10 mouse cellular contexts compared by ENCODE assay signal in genomic region chr10:80302082-80302355, GRCm38 (mm10). TPM values are rescaled to one million over a fixed set of nuclear protein-coding genes. Genes with fewer than 3 reads are reported as not detected.
DNase-seq lines count a peak whose midpoint lies in the region; ATAC-seq and TF ChIP-seq lines count a peak whose summit lies in the region.
"Had no signal": no experiment of that assay in that cellular context is flagged by ENCODE, and none has a peak within 500 bp of the region (broad histone marks: within the 10 kb centered on the region; RNA-seq: fewer than 3 reads in every experiment).

No protein-coding gene starts in this region.

- no peak for ATAC-seq in forebrain, embryonic 11.5 days (replicated peaks; ENCODE audit: low FRiP score)
- no peak for ATAC-seq in hindbrain, embryonic 16.5 days
- no peak for ATAC-seq in neural tube, embryonic 15.5 days (ENCODE audit: low FRiP score)

- no peaks in the 10 kb centered on the region for H3K9me3 ChIP-seq in forebrain, embryonic 11.5 days (ENCODE audit: control insufficient read depth, low read length)
- no peaks in the 10 kb centered on the region for H3K9me3 ChIP-seq in hindbrain, embryonic 16.5 days (ENCODE audit: control insufficient read depth, low read length)
- no peaks in the 10 kb centered on the region for H3K9me3 ChIP-seq in neural tube, embryonic 15.5 days (replicated peaks)
- H3K9me3 ChIP-seq: embryonic facial prominence, embryonic 15.5 days; G1E had no signal

- no peak for DNase-seq in layer of hippocampus, adult 2 months (ENCODE audit: low spot score in 2 of 2)
- DNase-seq in layer of hippocampus, adult 9-11 months = no peak
- DNase-seq in forebrain, embryonic 11.5 days (ENCODE audit: low spot score) = no peak
- DNase-seq in thymus, adult 2 months = no peak
- no peak for DNase-seq in left cerebral cortex, postnatal 14 days (ENCODE audit: low spot score in 2 of 2)
- DNase-seq: thymus, postnatal 36 days had no signal

- H3K9ac ChIP-seq in forebrain, embryonic 11.5 days (ENCODE audit: low read length) = peak overlapping the region; percentile 35
- H3K9ac ChIP-seq in hindbrain, embryonic 16.5 days (ENCODE audit: low read depth, low read length) = peak overlapping the region; percentile 94
- peak overlapping the region; percentile 74 for H3K9ac ChIP-seq in neural tube, embryonic 15.5 days (replicated peaks)
- H3K9ac ChIP-seq: embryonic facial prominence, embryonic 15.5 days had no signal

- H3K36me3 ChIP-seq in forebrain, embryonic 11.5 days (ENCODE audit: control insufficient read depth, insufficient read depth, low read length) = peaks cover 9% of the 10 kb centered on the region; the same call in 1 of the 2 replicates
- peaks cover 24% of the 10 kb centered on the region for H3K36me3 ChIP-seq in hindbrain, embryonic 16.5 days (ENCODE audit: control insufficient read depth, insufficient read depth, low read length)
- H3K36me3 ChIP-seq in neural tube, embryonic 15.5 days = peaks cover 33% of the 10 kb centered on the region
- H3K36me3 ChIP-seq in thymus, adult 2 months (ENCODE audit: control insufficient read depth, insufficient read depth, low read length) = no peaks in the 10 kb centered on the region
- H3K36me3 ChIP-seq: G1E had no signal

- WGBS in forebrain, embryonic 11.5 days = 64% methylated on average over 5 of the region's 5 CpGs
- WGBS in hindbrain, embryonic 16.5 days = 46% methylated on average over 5 of the region's 5 CpGs
- 34% methylated on average over 5 of the region's 5 CpGs for WGBS in neural tube, embryonic 15.5 days
- WGBS in thymus, adult 2 months = 82% methylated on average over 5 of the region's 5 CpGs

- H3K4me1 ChIP-seq in forebrain, embryonic 11.5 days (replicated peaks; ENCODE audit: control insufficient read depth, insufficient read depth, low read length) = peaks cover 41% of the 10 kb centered on the region
- peaks cover 53% of the 10 kb centered on the region for H3K4me1 ChIP-seq in hindbrain, embryonic 16.5 days (ENCODE audit: control insufficient read depth, insufficient read depth, low read depth, low read length)
- peaks cover 79% of the 10 kb centered on the region for H3K4me1 ChIP-seq in neural tube, embryonic 15.5 days
- H3K4me1 ChIP-seq in thymus, adult 2 months (replicated peaks; ENCODE audit: control insufficient read depth, insufficient read depth, low read length) = 0 out of 2 replicates have a peak, but pooled peaks cover 3% of the 10 kb centered on the region

- TF ChIP-seq CTCF in layer of hippocampus, adult 2 months (conservative IDR thresholded peaks at IDR 0.05) = no peak
- no peak for TF ChIP-seq CTCF in thymus, adult 2 months (IDR thresholded peaks at IDR 0.05; ENCODE audit: borderline replicate concordance, control insufficient read depth, extremely low read depth, insufficient read depth, low read length, poor library complexity)

- peak overlapping the region; percentile 74 for H3K4me2 ChIP-seq in forebrain, embryonic 11.5 days (ENCODE audit: low read depth, low read length, severe bottlenecking)
- H3K4me2 ChIP-seq in hindbrain, embryonic 16.5 days (ENCODE audit: low read length) = peak overlapping the region; percentile 81
- H3K4me2 ChIP-seq in neural tube, embryonic 15.5 days = peak overlapping the region; percentile 85
- H3K4me2 ChIP-seq: embryonic facial prominence, embryonic 15.5 days had no signal

- peaks cover 5% of the 10 kb centered on the region for H3K27me3 ChIP-seq in forebrain, embryonic 11.5 days (ENCODE audit: control insufficient read depth, insufficient read depth, low read length)
- H3K27me3 ChIP-seq in hindbrain, embryonic 16.5 days (replicated peaks; ENCODE audit: control insufficient read depth, insufficient read depth, low read length) = no peaks in the 10 kb centered on the region
- no peaks in the 10 kb centered on the region for H3K27me3 ChIP-seq in neural tube, embryonic 15.5 days (replicated peaks)
- peaks cover 12% of the 10 kb centered on the region; the same call in 1 of the 2 replicates for H3K27me3 ChIP-seq in thymus, adult 2 months (ENCODE audit: control insufficient read depth, insufficient read depth, low read length)

- H3K27ac ChIP-seq in layer of hippocampus, adult 2 months = peak overlapping the region; percentile 98
- no peak overlapping the region for H3K27ac ChIP-seq in forebrain, embryonic 11.5 days (ENCODE audit: low read depth, low read length)
- peak overlapping the region; percentile 98 for H3K27ac ChIP-seq in hindbrain, embryonic 16.5 days (ENCODE audit: low read depth, low read length)
- H3K27ac ChIP-seq in neural tube, embryonic 15.5 days (replicated peaks) = peak overlapping the region; percentile 95
- H3K27ac ChIP-seq in thymus, adult 2 months (ENCODE audit: control insufficient read depth, insufficient read depth, low read length) = no peak overlapping the region
- H3K27ac ChIP-seq: embryonic facial prominence, embryonic 15.5 days had no signal

- H3K4me3 ChIP-seq in layer of hippocampus, adult 2 months = peak overlapping the region; percentile 11
- H3K4me3 ChIP-seq in forebrain, embryonic 11.5 days (ENCODE audit: low read depth, low read length) = peak overlapping the region; percentile 63
- H3K4me3 ChIP-seq in hindbrain, embryonic 16.5 days (ENCODE audit: low read length) = peak overlapping the region; percentile 63
- peak overlapping the region; percentile 52 for H3K4me3 ChIP-seq in neural tube, embryonic 15.5 days (replicated peaks)
- no peak overlapping the region for H3K4me3 ChIP-seq in thymus, adult 2 months (ENCODE audit: control insufficient read depth, insufficient read depth, low read length)
- H3K4me3 ChIP-seq: embryonic facial prominence, embryonic 15.5 days had no signal

- intact Hi-C loops in left cerebral cortex, postnatal 14 days (cut with DNase I) = no loop called here

- no peak for TF ChIP-seq POLR2A in thymus, adult 2 months (IDR thresholded peaks at IDR 0.05; ENCODE audit: control insufficient read depth, extremely low read depth, insufficient read depth, low read length, poor library complexity)

RNA-seq across cellular contexts. Expression of gene Apc2, which starts 6.2 kb away (rescaled TPM):
- 100 to 1,000 TPM in 1 of 2 experiments, 10 to 100 TPM in 1; 98.3 to 110 TPM for total RNA-seq in layer of hippocampus, adult 2 months (2021)
- 75.5 and 77.7 TPM in 2 replicates for polyA plus RNA-seq in forebrain, embryonic 11.5 days (2014; fragmentation: Nextera tagmentation; extraction: Ambion mirVana)
- 139 and 149 TPM in 2 replicates for polyA plus RNA-seq in hindbrain, embryonic 16.5 days (2015; fragmentation: Nextera tagmentation; extraction: Ambion mirVana)
- 122 and 144 TPM in 2 replicates for polyA plus RNA-seq in neural tube, embryonic 15.5 days (2015; fragmentation: Nextera tagmentation; extraction: Ambion mirVana)
- 0.40 and 0.57 TPM in 2 replicates for polyA plus RNA-seq in thymus, adult 2 months (2012; rRNA removed)
- total RNA-seq in left cerebral cortex, postnatal 14 days (2021) = 100 to 1,000 TPM; 131 to 139 TPM

RNA-seq across cellular contexts. Expression of gene Rps15, which starts 9.8 kb away (rescaled TPM):
- total RNA-seq in layer of hippocampus, adult 2 months (2021) = 100 to 1,000 TPM; 926 to 932 TPM
- 858 and 895 TPM in 2 replicates for polyA plus RNA-seq in forebrain, embryonic 11.5 days (2014; fragmentation: Nextera tagmentation; extraction: Ambion mirVana)
- polyA plus RNA-seq in hindbrain, embryonic 16.5 days (2015; fragmentation: Nextera tagmentation; extraction: Ambion mirVana) = 491 and 527 TPM in 2 replicates
- 544 and 638 TPM in 2 replicates for polyA plus RNA-seq in neural tube, embryonic 15.5 days (2015; fragmentation: Nextera tagmentation; extraction: Ambion mirVana)
- polyA plus RNA-seq in thymus, adult 2 months (2012; rRNA removed) = 2,172 and 2,371 TPM in 2 replicates
- total RNA-seq in left cerebral cortex, postnatal 14 days (2021) = 100 to 1,000 TPM; 743 to 795 TPM

RNA-seq across cellular contexts. Expression of gene 2310011J03Rik, which starts 18.3 kb away (rescaled TPM):
- 10 to 100 TPM; 23.5 to 25.7 TPM for total RNA-seq in layer of hippocampus, adult 2 months (2021)
- polyA plus RNA-seq in forebrain, embryonic 11.5 days (2014; fragmentation: Nextera tagmentation; extraction: Ambion mirVana) = 39.7 and 45.2 TPM in 2 replicates
- polyA plus RNA-seq in hindbrain, embryonic 16.5 days (2015; fragmentation: Nextera tagmentation; extraction: Ambion mirVana) = 31.7 and 32.8 TPM in 2 replicates
- polyA plus RNA-seq in neural tube, embryonic 15.5 days (2015; fragmentation: Nextera tagmentation; extraction: Ambion mirVana) = 26.9 and 36.6 TPM in 2 replicates
- polyA plus RNA-seq in thymus, adult 2 months (2012; rRNA removed) = 78.9 and 93.8 TPM in 2 replicates
- total RNA-seq in left cerebral cortex, postnatal 14 days (2021) = 10 to 100 TPM; 21.2 to 25.5 TPM

RNA-seq across cellular contexts. Expression of gene Pcsk4, which starts 27.3 kb away (rescaled TPM):
- total RNA-seq in layer of hippocampus, adult 2 months (2021) = 1 to 10 TPM; 2.8 to 3.2 TPM
- polyA plus RNA-seq in forebrain, embryonic 11.5 days (2014; fragmentation: Nextera tagmentation; extraction: Ambion mirVana) = 3.8 and 4.5 TPM in 2 replicates
- polyA plus RNA-seq in hindbrain, embryonic 16.5 days (2015; fragmentation: Nextera tagmentation; extraction: Ambion mirVana) = 8.1 and 8.5 TPM in 2 replicates
- polyA plus RNA-seq in neural tube, embryonic 15.5 days (2015; fragmentation: Nextera tagmentation; extraction: Ambion mirVana) = 5.6 and 8.2 TPM in 2 replicates
- 11.7 and 14.1 TPM in 2 replicates for polyA plus RNA-seq in thymus, adult 2 months (2012; rRNA removed)
- 1 to 10 TPM; 4.9 to 5.7 TPM for total RNA-seq in left cerebral cortex, postnatal 14 days (2021)

RNA-seq across cellular contexts. Expression of gene Reep6, which starts 27.7 kb away (rescaled TPM):
- total RNA-seq in layer of hippocampus, adult 2 months (2021) = 10 to 100 TPM in 1 of 2 experiments, 1 to 10 TPM in 1; 9.6 to 11.0 TPM
- polyA plus RNA-seq in forebrain, embryonic 11.5 days (2014; fragmentation: Nextera tagmentation; extraction: Ambion mirVana) = 7.0 and 8.0 TPM in 2 replicates
- 7.5 and 7.6 TPM in 2 replicates for polyA plus RNA-seq in hindbrain, embryonic 16.5 days (2015; fragmentation: Nextera tagmentation; extraction: Ambion mirVana)
- 4.3 and 7.3 TPM in 2 replicates for polyA plus RNA-seq in neural tube, embryonic 15.5 days (2015; fragmentation: Nextera tagmentation; extraction: Ambion mirVana)
- polyA plus RNA-seq in thymus, adult 2 months (2012; rRNA removed) = 2.0 and 3.5 TPM in 2 replicates
- 10 to 100 TPM in 1 of 2 experiments, 1 to 10 TPM in 1; 8.6 to 10.1 TPM for total RNA-seq in left cerebral cortex, postnatal 14 days (2021)

Comparison
In these comparisons a context has a peak if more than half of its experiments do, and no peak if none do; other contexts are left out.
1. H3K27ac ChIP-seq: peak in layer of hippocampus, adult 2 months (single experiment), hindbrain, embryonic 16.5 days (single experiment) and neural tube, embryonic 15.5 days (single experiment); none in forebrain, embryonic 11.5 days (single experiment) and thymus, adult 2 months (single experiment).
2. H3K9ac ChIP-seq: peak in every context shown above with its lines; median percentile 94 in hindbrain, embryonic 16.5 days; 74 in neural tube, embryonic 15.5 days; 35 in forebrain, embryonic 11.5 days.
3. RNA of gene Apc2, which starts 6.2 kb away (polyA plus RNA-seq): 122 to 144 TPM in neural tube, embryonic 15.5 days, 139 to 149 TPM in hindbrain, embryonic 16.5 days and 75.5 to 77.7 TPM in forebrain, embryonic 11.5 days; 0.40 to 0.57 TPM in thymus, adult 2 months; every median in the first group is over 10 times any median in the second.
4. Peak in every context shown above with its lines, with median percentiles within 50 percentile points of each other: H3K4me2 ChIP-seq.